Mouse (Mus musculus) CH12.LX (cell line): ENCODE data around the gene Apol7a. TPM values are rescaled to one million over a fixed set of nuclear protein-coding genes. Genes with fewer than 3 reads are reported as not detected.

ENCODE experiments used
- DNase-seq: peaks from one replicate; pipeline ENCODE4 v3.0.0-alpha.2; 2013; ENCODE audit errors: extremely low read depth
- H3K27ac ChIP-seq: 2 replicates; pipeline ENCODE4 v1.5.1; 2012; ENCODE audit warnings: low read depth, mild to moderate bottlenecking, control low read depth, moderate library complexity; ENCODE audit not compliant: insufficient read depth
- H3K27me3 ChIP-seq: replicated peaks from 2 replicates; pipeline ENCODE3; 2012; ENCODE audit warnings: inconsistent platforms
- H3K36me3 ChIP-seq, 2 experiments: replicated peaks in 1 of 2; 2 replicates each; pipeline versions ENCODE3 to v1.6.1; 2012; ENCODE audit warnings: inconsistent platforms in 1 of 2, low read length in 1 of 2, mild to moderate bottlenecking in 1 of 2, mixed read lengths in 1 of 2, moderate library complexity in 1 of 2; ENCODE audit not compliant: control insufficient read depth in 1 of 2, insufficient read depth in 1 of 2
- H3K4me1 ChIP-seq, 2 experiments: 2 replicates each; pipeline ENCODE4 v1.6.1; 2012; ENCODE audit warnings: inconsistent platforms in 1 of 2, moderate library complexity in 1 of 2; ENCODE audit not compliant: insufficient read depth in 2 of 2, control insufficient read depth in 1 of 2
- H3K4me2 ChIP-seq: 2 replicates; pipeline ENCODE4 v1.6.1; 2012; ENCODE audit warnings: low read depth, mild to moderate bottlenecking, control low read depth; ENCODE audit not compliant: poor library complexity, insufficient read depth, severe bottlenecking
- H3K4me3 ChIP-seq, 3 experiments: fragments of 150-350 bp in 1 of 3; sonication (generic) in 1 of 3; replicated peaks in 1 of 3; 2 replicates each; pipeline versions ENCODE3 to v1.5.1; 2011 to 2012; ENCODE audit warnings: low read depth in 2 of 3, low read length in 2 of 3, mild to moderate bottlenecking in 2 of 3, moderate library complexity in 2 of 3, control low read depth in 1 of 3, improper control_type of control experiment in 1 of 3, inconsistent platforms in 1 of 3, mixed read lengths in 1 of 3; ENCODE audit not compliant: poor library complexity in 1 of 3
- H3K79me2 ChIP-seq: replicated peaks from 2 replicates; pipeline ENCODE4 v1.6.1; 2012; ENCODE audit warnings: mild to moderate bottlenecking, moderate library complexity; ENCODE audit not compliant: control insufficient read depth, poor library complexity, insufficient read depth, severe bottlenecking; ENCODE audit errors: extremely low read depth
- H3K9ac ChIP-seq: 2 replicates; pipeline ENCODE4 v1.6.1; 2012; ENCODE audit warnings: low read depth, mild to moderate bottlenecking, control low read depth, moderate library complexity; ENCODE audit not compliant: insufficient read depth
- H3K9me3 ChIP-seq: replicated peaks from 2 replicates; pipeline ENCODE3; 2012; ENCODE audit warnings: low read length, inconsistent platforms, mixed read lengths
- BHLHE40 ChIP-seq: IDR thresholded peaks from 2 replicates; pipeline ENCODE4 v1.6.1; 2011; ENCODE audit warnings: mild to moderate bottlenecking, low read depth, low read length, improper control_type of control experiment
- ETS1 ChIP-seq: conservative IDR thresholded peaks from 2 replicates; pipeline ENCODE4 v1.6.1; 2012; ENCODE audit warnings: low read depth, mild to moderate bottlenecking, inconsistent platforms, low read length, improper control_type of control experiment, moderate library complexity
- GABPA ChIP-seq: IDR thresholded peaks from 2 replicates; pipeline ENCODE4 v1.6.1; 2012; ENCODE audit warnings: low read depth, low read length, improper control_type of control experiment, inconsistent platforms; ENCODE audit not compliant: insufficient replicate concordance
- HCFC1 ChIP-seq: IDR thresholded peaks from 2 replicates; pipeline ENCODE4 v1.6.1; 2012; ENCODE audit warnings: low read depth, mild to moderate bottlenecking, inconsistent platforms, low read length, improper control_type of control experiment
- MAFK ChIP-seq: IDR thresholded peaks from 2 replicates; pipeline ENCODE4 v1.6.1; 2011; ENCODE audit warnings: low read length, improper control_type of control experiment; ENCODE audit not compliant: insufficient replicate concordance
- MAX ChIP-seq: IDR thresholded peaks from 2 replicates; pipeline ENCODE4 v1.6.1; 2011; ENCODE audit warnings: low read length, improper control_type of control experiment
- MEF2A ChIP-seq: IDR thresholded peaks from 2 replicates; pipeline ENCODE4 v1.6.1; 2014; ENCODE audit warnings: low read depth, mild to moderate bottlenecking, inconsistent platforms, low read length, improper control_type of control experiment, borderline replicate concordance
- MYC ChIP-seq: IDR thresholded peaks from 2 replicates; pipeline ENCODE4 v1.6.1; 2011; ENCODE audit warnings: low read depth, mild to moderate bottlenecking, improper control_type of control experiment, low read length
- PAX5 ChIP-seq: IDR thresholded peaks from 2 replicates; pipeline ENCODE4 v1.6.1; 2012; ENCODE audit warnings: low read length, inconsistent platforms, mixed read lengths
- ZC3H11A ChIP-seq: IDR thresholded peaks from 2 replicates; pipeline ENCODE4 v1.6.1; 2012; ENCODE audit warnings: low read depth, mild to moderate bottlenecking, inconsistent platforms, low read length, improper control_type of control experiment
- ZNF384 ChIP-seq: IDR thresholded peaks from 2 replicates; pipeline ENCODE4 v1.6.1; 2012; ENCODE audit warnings: low read depth, low read length, improper control_type of control experiment, inconsistent platforms
- dilution Hi-C: fragments of 300-500 bp; cut with MboI; formaldehyde crosslinking; loops from 2 replicates; pipeline ENCODE4 v1.14.3; 2020; ENCODE audit warnings: low sequenced_read_pairs; ENCODE audit not compliant: extremely low pct_unique_long_range_greater_than_20kb, extremely low pct_ligation_motif_present
- in situ Hi-C: fragments of 300-500 bp; cut with MboI; formaldehyde crosslinking; loops from 3 replicates; pipeline ENCODE4 v1.14.3; 2019; ENCODE audit warnings: low sequenced_read_pairs, low pct_ligation_motif_present, low pct_unique_long_range_greater_than_20kb, mixed read lengths
- polyA plus RNA-seq: library from polyadenylated mRNA; unstranded; fragments of >175 nt; gene quantifications from 2 replicates; pipeline ENCODE4 v1.2.1, GENCODE M21; 2012; ENCODE audit warnings: low read depth; ENCODE audit not compliant: insufficient read length
- total RNA-seq, 2 experiments: library from RNA; depleted of rRNA; stranded (reverse); fragments of 300-350 nt in 1 of 2; fragments of >200 nt in 1 of 2; gene quantifications; 2 replicates each; pipeline ENCODE4 v1.2.3; 2012 to 2014

Gene Apol7a
- total and polyA plus RNA-seq, 3 experiments = not detected

- H3K27me3 ChIP-seq = peaks cover 58% of the 10 kb centered on the region
- no peak overlapping the region for H3K9ac ChIP-seq
- TF ChIP-seq MAFK (no peak), HCFC1 (no peak), GABPA (no peak)
- no peaks in the 10 kb centered on the region for H3K9me3 ChIP-seq
- H3K27ac ChIP-seq = no peak overlapping the region
- dilution Hi-C loops = no loop called here
- DNase-seq = no peak
- no peak overlapping the region for H3K4me3 ChIP-seq
- no peaks in the 10 kb centered on the region for H3K36me3 ChIP-seq
- in situ Hi-C loops = no loop called here
- H3K4me1 ChIP-seq = no peaks in the 10 kb centered on the region
- H3K79me2 ChIP-seq = no peaks in the 10 kb centered on the region
- H3K4me2 ChIP-seq = no peak overlapping the region
Measured at GRCm38 (mm10) chr15:77338924-77339429, 59.9 kb downstream of the Apol7a start.

- H3K27ac ChIP-seq = no peak overlapping the region
- no peaks in the 10 kb centered on the region for H3K4me1 ChIP-seq
- no peak for DNase-seq
- H3K9ac ChIP-seq = no peak overlapping the region
- H3K9me3 ChIP-seq = no peaks in the 10 kb centered on the region
- H3K79me2 ChIP-seq = no peaks in the 10 kb centered on the region
- H3K27me3 ChIP-seq = peaks cover 56% of the 10 kb centered on the region
- in situ Hi-C loops (no loop called here), dilution Hi-C loops (no loop called here)
- H3K4me3 ChIP-seq = no peak overlapping the region
- no peak overlapping the region for H3K4me2 ChIP-seq
- H3K36me3 ChIP-seq = no peaks in the 10 kb centered on the region
- TF ChIP-seq ZC3H11A (no peak), ETS1 (no peak), PAX5 (no peak), ZNF384 (no peak), MEF2A (no peak), BHLHE40 (no peak), MAX (no peak), MYC (no peak)
Measured at GRCm38 (mm10) chr15:77338451-77338850, 60.5 kb downstream of the Apol7a start.

Other genes with a start within 250 kb of the Apol7a start
- 0.59 and 0.89 TPM in 2 replicates for gene Rbfox2, start 92.1 kb downstream of the Apol7a start, total RNA-seq (2012; rRNA removed)
- gene Rbfox2, start 92.1 kb downstream of the Apol7a start, total RNA-seq (2014; rRNA removed) = not detected in 2 replicates
- gene Rbfox2, start 92.1 kb downstream of the Apol7a start, polyA plus RNA-seq = not detected in 2 replicates
- not detected in 2 replicates for gene Apol9a, start 12.0 kb upstream of the Apol7a start, total RNA-seq (2012; rRNA removed)
- not detected in 2 replicates for gene Apol9a, start 12.0 kb upstream of the Apol7a start, total RNA-seq (2014; rRNA removed)
- not detected in 2 replicates for gene Apol9a, start 12.0 kb upstream of the Apol7a start, polyA plus RNA-seq
- not detected in 2 replicates for gene Apol7b, start 48.4 kb upstream of the Apol7a start, total RNA-seq (2012; rRNA removed)
- not detected in 2 replicates for gene Apol7b, start 48.4 kb upstream of the Apol7a start, total RNA-seq (2014; rRNA removed)
- gene Apol7b, start 48.4 kb upstream of the Apol7a start, polyA plus RNA-seq = not detected in 2 replicates
- gene Apol10a, start 77.9 kb upstream of the Apol7a start, total RNA-seq (2012; rRNA removed) = not detected in 2 replicates
- not detected in 2 replicates for gene Apol10a, start 77.9 kb upstream of the Apol7a start, total RNA-seq (2014; rRNA removed)
- gene Apol10a, start 77.9 kb upstream of the Apol7a start, polyA plus RNA-seq = not detected in 2 replicates
- not detected in 2 replicates for gene Apol11a, start 109.2 kb upstream of the Apol7a start, total RNA-seq (2012; rRNA removed)
- not detected in 2 replicates for gene Apol11a, start 109.2 kb upstream of the Apol7a start, total RNA-seq (2014; rRNA removed)
- not detected in 2 replicates for gene Apol11a, start 109.2 kb upstream of the Apol7a start, polyA plus RNA-seq
- gene Apol7c, start 134.2 kb upstream of the Apol7a start, total RNA-seq (2012; rRNA removed) = not detected in 2 replicates
- gene Apol7c, start 134.2 kb upstream of the Apol7a start, total RNA-seq (2014; rRNA removed) = not detected in 2 replicates
- 0.17 and 0.37 TPM in 2 replicates for gene Apol7c, start 134.2 kb upstream of the Apol7a start, polyA plus RNA-seq
- gene 1700025B11Rik, start 162.8 kb upstream of the Apol7a start, total RNA-seq (2012; rRNA removed) = not detected in 2 replicates
- gene 1700025B11Rik, start 162.8 kb upstream of the Apol7a start, total RNA-seq (2014; rRNA removed) = not detected in 2 replicates
- gene 1700025B11Rik, start 162.8 kb upstream of the Apol7a start, polyA plus RNA-seq = not detected in 2 replicates
- 2.3 and 2.9 TPM in 2 replicates for gene Apol10b, start 197.0 kb upstream of the Apol7a start, total RNA-seq (2012; rRNA removed)
- gene Apol10b, start 197.0 kb upstream of the Apol7a start, total RNA-seq (2014; rRNA removed) = 4.9 and 5.2 TPM in 2 replicates
- gene Apol10b, start 197.0 kb upstream of the Apol7a start, polyA plus RNA-seq = 3.6 and 4.3 TPM in 2 replicates
- not detected in 2 replicates for gene Gm36245, start 200.1 kb upstream of the Apol7a start, total RNA-seq (2012; rRNA removed)
- not detected in 2 replicates for gene Gm36245, start 200.1 kb upstream of the Apol7a start, total RNA-seq (2014; rRNA removed)
- gene Gm36245, start 200.1 kb upstream of the Apol7a start, polyA plus RNA-seq = not detected in 2 replicates
- gene Apol11b, start 244.2 kb upstream of the Apol7a start, total RNA-seq (2012; rRNA removed) = 0.04 and 0.08 TPM in 2 replicates
- gene Apol11b, start 244.2 kb upstream of the Apol7a start, total RNA-seq (2014; rRNA removed) = 0.26 TPM in 1 of 2 replicates, not detected in the other
- gene Apol11b, start 244.2 kb upstream of the Apol7a start, polyA plus RNA-seq = 0.19 TPM in 1 of 2 replicates, not detected in the other